Mouse (Mus musculus): ENCODE results near the gene Gpm6a. TPM values are rescaled to one million over a fixed set of nuclear protein-coding genes. Genes with fewer than 3 reads are reported as not detected.
A peak's percentile ranks its signal among the peaks of the same experiment; 100 is the strongest.

The Gpm6a gene
- polyA plus RNA-seq, 1 experiment from 2014 or later = 366 TPM

DNA sequence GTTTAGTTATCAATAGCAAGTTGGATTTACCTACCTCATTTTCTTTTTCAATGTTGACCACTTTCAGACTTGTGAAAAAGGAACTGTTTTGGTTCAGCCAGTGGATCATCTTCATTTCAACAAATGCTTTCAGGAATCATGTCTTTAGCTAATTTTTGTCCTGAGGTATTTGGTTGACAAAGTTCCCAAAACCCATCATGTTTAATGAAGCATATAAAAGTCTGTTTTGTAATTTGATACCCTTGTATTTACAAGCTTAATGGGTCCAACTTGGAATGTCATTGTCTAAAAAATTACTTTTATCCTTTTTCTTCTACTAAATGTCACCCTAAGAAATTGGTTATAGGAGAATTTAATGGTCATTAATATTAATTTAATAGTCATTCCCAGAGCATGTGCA, 6.9 kb downstream of the Gpm6a start:
- H3K9me3 ChIP-seq (replicated peaks) = no peaks in the 10 kb centered on the region
- no peak overlapping the region for H3K9ac ChIP-seq
- H3K27ac ChIP-seq = no peak overlapping the region
- no peaks in the 10 kb centered on the region for H3K27me3 ChIP-seq
- no peaks in the 10 kb centered on the region for H3K36me3 ChIP-seq (ENCODE audit: poor library complexity, severe bottlenecking)
- no peak overlapping the region for H3K4me2 ChIP-seq
- H3K4me3 ChIP-seq = no peak overlapping the region
- H3K4me1 ChIP-seq = peaks cover 22% of the 10 kb centered on the region
- no peak for ATAC-seq

GRCm38 (mm10) chr8:54975020-54975419, 20.4 kb downstream of the Gpm6a start:
- no peak overlapping the region for H3K4me3 ChIP-seq
- H3K36me3 ChIP-seq (ENCODE audit: poor library complexity, severe bottlenecking) = no peaks in the 10 kb centered on the region
- no peak overlapping the region for H3K4me2 ChIP-seq
- no peaks in the 10 kb centered on the region for H3K9me3 ChIP-seq (replicated peaks)
- peaks cover 13% of the 10 kb centered on the region for H3K4me1 ChIP-seq
- ATAC-seq = peak; percentile 42; the same call in 1 of the 2 replicates
- no peak overlapping the region for H3K27ac ChIP-seq
- no peaks in the 10 kb centered on the region for H3K27me3 ChIP-seq
- H3K9ac ChIP-seq = no peak overlapping the region
- WGBS = 11% methylated on average over 1 of the region's 1 CpGs

DNA sequence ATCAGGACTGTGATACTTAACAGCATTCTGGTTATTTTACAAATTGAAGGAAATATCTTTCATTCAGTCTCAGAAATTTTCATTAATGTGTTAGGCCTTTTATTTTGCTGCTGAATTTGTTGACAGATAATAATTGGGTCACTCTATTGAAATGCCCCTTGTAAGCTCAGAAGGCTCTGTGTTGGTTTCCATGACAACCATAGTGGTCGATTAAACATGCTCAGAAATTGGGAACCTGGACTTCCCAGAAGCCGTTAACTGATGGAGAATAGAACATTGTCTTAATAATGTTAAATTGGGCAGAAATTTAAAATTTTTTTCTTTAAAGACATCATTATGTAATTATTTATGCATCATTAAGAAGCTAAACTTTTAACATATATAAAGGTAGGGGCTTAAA, 20.9 kb downstream of the Gpm6a start:
- WGBS = 2% methylated on average over 2 of the region's 2 CpGs

GRCm38 (mm10) chr8:54975927-54976326, 21.3 kb downstream of the Gpm6a start:
- peak; percentile 66 for ATAC-seq
- H3K9ac ChIP-seq = no peak overlapping the region
- H3K4me3 ChIP-seq = no peak overlapping the region
- no peak overlapping the region; the same call in 1 of the 2 replicates for H3K27ac ChIP-seq
- peaks cover 13% of the 10 kb centered on the region for H3K4me1 ChIP-seq
- no peaks in the 10 kb centered on the region for H3K36me3 ChIP-seq (ENCODE audit: poor library complexity, severe bottlenecking)
- WGBS = 34% methylated on average over 2 of the region's 2 CpGs
- no peaks in the 10 kb centered on the region for H3K27me3 ChIP-seq
- no peaks in the 10 kb centered on the region for H3K9me3 ChIP-seq (replicated peaks)
- peak overlapping the region; percentile 29; the same call in 1 of the 2 replicates for H3K4me2 ChIP-seq

More for the DNA sequence above, 20.9 kb downstream of the Gpm6a start:
- no peak overlapping the region for H3K4me3 ChIP-seq
- no peaks in the 10 kb centered on the region for H3K27me3 ChIP-seq
- no peak overlapping the region for H3K9ac ChIP-seq
- peak; percentile 85 for ATAC-seq
- H3K27ac ChIP-seq = no peak overlapping the region; the same call in 1 of the 2 replicates
- H3K36me3 ChIP-seq (ENCODE audit: poor library complexity, severe bottlenecking) = no peaks in the 10 kb centered on the region
- peaks cover 13% of the 10 kb centered on the region for H3K4me1 ChIP-seq
- no peaks in the 10 kb centered on the region for H3K9me3 ChIP-seq (replicated peaks)
- H3K4me2 ChIP-seq = no peak overlapping the region

- no peaks in the 10 kb centered on the region for H3K9me3 ChIP-seq (replicated peaks)
- H3K9ac ChIP-seq = no peak overlapping the region
- H3K4me3 ChIP-seq = no peak overlapping the region
- ATAC-seq = no peak
- no peaks in the 10 kb centered on the region for H3K36me3 ChIP-seq (ENCODE audit: poor library complexity, severe bottlenecking)
- H3K27me3 ChIP-seq = no peaks in the 10 kb centered on the region
- no peak overlapping the region for H3K4me2 ChIP-seq
- H3K4me1 ChIP-seq = peaks cover 10% of the 10 kb centered on the region
- WGBS = 19% methylated on average over 1 of the region's 1 CpGs
- no peak overlapping the region for H3K27ac ChIP-seq
These were observed 22.0 kb downstream of the Gpm6a start for GRCm38 (mm10) chr8:54976663-54977062.

- WGBS = 46% methylated on average over 2 of the region's 2 CpGs
- H3K27me3 ChIP-seq = no peaks in the 10 kb centered on the region
- H3K4me1 ChIP-seq = peaks cover 31% of the 10 kb centered on the region
- H3K4me2 ChIP-seq = no peak overlapping the region
- no peak for ATAC-seq
- H3K27ac ChIP-seq = no peak overlapping the region
- no peaks in the 10 kb centered on the region for H3K36me3 ChIP-seq (ENCODE audit: poor library complexity, severe bottlenecking)
- no peak overlapping the region for H3K4me3 ChIP-seq
- no peaks in the 10 kb centered on the region for H3K9me3 ChIP-seq (replicated peaks)
- H3K9ac ChIP-seq = no peak overlapping the region
These were observed 32.1 kb downstream of the Gpm6a start for GRCm38 (mm10) chr8:54986791-54987190.

DNA sequence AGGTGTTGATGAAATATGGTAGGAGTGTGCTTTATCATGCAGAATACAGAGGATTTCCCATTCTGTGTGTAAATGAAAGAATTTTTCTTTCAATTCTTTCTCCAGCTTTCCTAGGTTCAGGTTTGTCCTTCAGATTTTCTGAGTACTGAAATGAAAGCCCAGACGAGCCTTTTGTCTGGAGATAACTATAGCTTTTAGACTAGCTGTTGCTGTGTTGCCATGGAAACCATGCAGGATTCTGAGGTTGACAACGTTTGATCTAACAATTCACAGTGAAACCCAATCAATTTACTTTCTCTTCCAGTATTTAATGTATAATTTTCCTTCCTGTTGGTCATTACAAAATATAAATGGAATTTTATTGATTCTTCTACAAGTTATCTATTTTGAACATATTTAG, 34.5 kb downstream of the Gpm6a start:
- Histone ChIP-seq H3K9ac (no peak overlapping the region), H3K27ac (no peak overlapping the region), H3K36me3 (ENCODE audit: poor library complexity, severe bottlenecking) (no peaks in the 10 kb centered on the region), H3K4me1 (peaks cover 42% of the 10 kb centered on the region), H3K4me3 (no peak overlapping the region), H3K9me3 (replicated peaks) (no peaks in the 10 kb centered on the region), H3K27me3 (no peaks in the 10 kb centered on the region), H3K4me2 (no peak overlapping the region)
- 0 out of 2 replicates have a peak, but pooled peaks have one; percentile 37 for ATAC-seq
- WGBS = 7% methylated on average over 2 of the region's 2 CpGs

GRCm38 (mm10) chr8:54991840-54992609, 37.4 kb downstream of the Gpm6a start:
- H3K36me3 ChIP-seq (ENCODE audit: poor library complexity, severe bottlenecking) = no peaks in the 10 kb centered on the region
- WGBS = 44% methylated on average over 3 of the region's 3 CpGs
- H3K4me1 ChIP-seq = peaks cover 38% of the 10 kb centered on the region
- no peak overlapping the region for H3K4me3 ChIP-seq
- no peaks in the 10 kb centered on the region for H3K9me3 ChIP-seq (replicated peaks)
- H3K27me3 ChIP-seq = no peaks in the 10 kb centered on the region
- no peak overlapping the region for H3K9ac ChIP-seq
- ATAC-seq = peak; percentile 90
- H3K27ac ChIP-seq = peak overlapping the region; percentile 76
- H3K4me2 ChIP-seq = no peak overlapping the region

- ATAC-seq = no peak
- H3K9me3 ChIP-seq (replicated peaks) = no peaks in the 10 kb centered on the region
- H3K4me3 ChIP-seq = no peak overlapping the region
- H3K4me1 ChIP-seq = peaks cover 18% of the 10 kb centered on the region
- 80% methylated on average over 1 of the region's 1 CpGs for WGBS
- no peak overlapping the region for H3K27ac ChIP-seq
- H3K27me3 ChIP-seq = no peaks in the 10 kb centered on the region
- no peaks in the 10 kb centered on the region for H3K36me3 ChIP-seq (ENCODE audit: poor library complexity, severe bottlenecking)
- H3K4me2 ChIP-seq = no peak overlapping the region
- H3K9ac ChIP-seq = no peak overlapping the region
These were observed 41.0 kb downstream of the Gpm6a start for GRCm38 (mm10) chr8:54995662-54996061.

DNA sequence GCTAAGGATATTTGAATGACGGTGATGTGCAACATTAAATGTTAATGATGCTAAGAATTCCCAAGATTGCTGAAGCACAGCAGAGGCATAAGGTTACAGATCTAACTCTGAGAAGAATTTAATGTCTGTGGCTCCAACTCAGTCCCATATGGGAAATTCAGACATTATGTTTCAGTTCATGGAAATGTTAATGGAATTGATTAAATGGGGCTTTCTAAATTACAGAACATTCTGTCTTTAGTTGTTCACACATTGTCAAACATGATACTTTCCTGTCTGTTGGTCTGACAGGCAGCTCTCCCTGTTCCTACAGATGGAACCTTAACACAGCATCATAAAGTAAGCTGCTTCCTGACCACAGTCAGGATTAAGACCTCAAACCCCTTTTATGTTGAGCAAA, 47.8 kb downstream of the Gpm6a start:
- H3K9ac ChIP-seq = no peak overlapping the region
- peak; percentile 60; the same call in 1 of the 2 replicates for ATAC-seq
- H3K4me3 ChIP-seq = no peak overlapping the region
- H3K4me2 ChIP-seq = no peak overlapping the region
- H3K36me3 ChIP-seq (ENCODE audit: poor library complexity, severe bottlenecking) = no peaks in the 10 kb centered on the region
- no peaks in the 10 kb centered on the region for H3K27me3 ChIP-seq
- H3K27ac ChIP-seq = 0 out of 2 replicates have a peak overlapping the region, but pooled peaks have one; percentile 49
- no peaks in the 10 kb centered on the region for H3K4me1 ChIP-seq
- WGBS = 87% methylated on average over 1 of the region's 1 CpGs
- no peaks in the 10 kb centered on the region for H3K9me3 ChIP-seq (replicated peaks)

DNA sequence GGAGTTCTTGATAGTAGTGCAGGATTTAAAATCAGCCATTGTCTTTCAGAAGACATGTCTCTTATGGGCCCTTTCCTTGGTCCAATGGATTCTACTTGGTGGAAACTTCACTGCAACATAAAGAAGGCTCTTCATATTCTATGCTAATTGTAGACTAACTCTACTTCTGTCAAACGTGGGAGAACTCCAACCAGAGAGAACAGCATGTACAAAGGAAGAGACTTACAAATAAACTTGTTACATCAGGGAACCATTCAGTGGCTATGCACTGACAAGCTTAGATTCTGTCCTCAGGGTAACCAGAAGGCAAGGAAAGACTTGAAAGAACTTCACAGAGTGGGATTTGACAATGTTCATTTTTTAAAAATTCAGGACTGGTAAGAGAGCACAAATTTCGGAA, 48.3 kb downstream of the Gpm6a start:
- H3K4me2 ChIP-seq = no peak overlapping the region
- no peak overlapping the region; the same call in 1 of the 2 replicates for H3K27ac ChIP-seq
- H3K36me3 ChIP-seq (ENCODE audit: poor library complexity, severe bottlenecking) = no peaks in the 10 kb centered on the region
- no peak overlapping the region for H3K4me3 ChIP-seq
- ATAC-seq = no peak
- no peaks in the 10 kb centered on the region for H3K9me3 ChIP-seq (replicated peaks)
- no peaks in the 10 kb centered on the region for H3K4me1 ChIP-seq
- H3K27me3 ChIP-seq = no peaks in the 10 kb centered on the region
- H3K9ac ChIP-seq = no peak overlapping the region
- 59% methylated on average over 2 of the region's 2 CpGs for WGBS

GRCm38 (mm10) chr8:55012228-55012627, 57.6 kb downstream of the Gpm6a start:
- 70% methylated on average over 2 of the region's 2 CpGs for WGBS
- H3K9ac ChIP-seq = no peak overlapping the region
- H3K4me3 ChIP-seq = no peak overlapping the region
- no peaks in the 10 kb centered on the region for H3K9me3 ChIP-seq (replicated peaks)
- H3K4me1 ChIP-seq = 0 out of 2 replicates have a peak, but pooled peaks cover 4% of the 10 kb centered on the region
- ATAC-seq = no peak
- no peaks in the 10 kb centered on the region for H3K36me3 ChIP-seq (ENCODE audit: poor library complexity, severe bottlenecking)
- no peaks in the 10 kb centered on the region for H3K27me3 ChIP-seq
- H3K27ac ChIP-seq = no peak overlapping the region
- H3K4me2 ChIP-seq = no peak overlapping the region

DNA sequence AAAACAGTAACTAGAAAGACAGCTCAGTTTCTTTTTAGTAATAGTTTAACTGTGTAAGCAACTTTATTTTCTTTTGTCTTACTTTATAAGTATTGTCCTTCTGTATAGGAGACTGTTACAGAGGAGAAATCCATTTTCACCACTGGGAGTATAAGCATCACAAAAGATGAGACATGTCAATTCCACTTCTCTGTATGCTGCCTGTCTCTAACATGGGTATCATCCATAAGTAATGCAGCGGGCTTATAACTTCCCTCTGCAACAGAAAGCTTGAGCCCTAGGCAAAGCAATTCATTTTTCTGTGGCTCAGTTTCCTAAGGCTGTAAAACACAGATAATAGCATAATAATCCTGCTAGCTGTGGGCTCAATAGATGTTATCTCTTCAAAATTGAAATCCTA, 62.4 kb downstream of the Gpm6a start:
- H3K9ac ChIP-seq = no peak overlapping the region
- H3K9me3 ChIP-seq (replicated peaks) = no peaks in the 10 kb centered on the region
- H3K4me2 ChIP-seq = no peak overlapping the region
- H3K27me3 ChIP-seq = no peaks in the 10 kb centered on the region
- no peaks in the 10 kb centered on the region for H3K36me3 ChIP-seq (ENCODE audit: poor library complexity, severe bottlenecking)
- H3K4me1 ChIP-seq = 0 out of 2 replicates have a peak, but pooled peaks cover 9% of the 10 kb centered on the region
- no peak for ATAC-seq
- WGBS = 83% methylated on average over 1 of the region's 1 CpGs
- no peak overlapping the region for H3K4me3 ChIP-seq
- H3K27ac ChIP-seq = no peak overlapping the region

All from forebrain, embryonic 13.5 days (tissue).